Comparison of ENCODE assay signal across 8 mouse cellular contexts in genomic region chr10:81550257-81550656, GRCm38 (mm10). TPM values are rescaled to one million over a fixed set of nuclear protein-coding genes. Genes with fewer than 3 reads are reported as not detected.
DNase-seq lines count a peak whose midpoint lies in the region; ATAC-seq and TF ChIP-seq lines count a peak whose summit lies in the region.

No protein-coding gene starts in this region.

- H3K27ac ChIP-seq in ES-E14 (ENCODE audit: insufficient read depth, low read depth, low read length, poor library complexity, severe bottlenecking), result no peak overlapping the region

- H3K9ac ChIP-seq in ES-E14 (ENCODE audit: insufficient read depth, low read depth, low read length, poor library complexity, severe bottlenecking), result no peak overlapping the region

- no peaks in the 10 kb centered on the region for H3K9me3 ChIP-seq in ES-E14 (ENCODE audit: control insufficient read depth, insufficient read depth, low read depth, low read length)

- H3K4me1 ChIP-seq in ES-E14 (ENCODE audit: control insufficient read depth in 2 of 2, insufficient read depth in 2 of 2, low read length in 2 of 2, poor library complexity in 1 of 2), result peaks cover 4 to 6% of the 10 kb centered on the region in 2 experiments; a peak in 2 of 4 replicates

- peak; percentile 42 to 46 for ATAC-seq in hematopoietic stem cell, adult 5-6 weeks (replicated peaks in 1 of 2; ENCODE audit: insufficient read depth in 1 of 2, low FRiP score in 2 of 2, low TSS enrichment in 1 of 2, low read depth in 1 of 2, poor library complexity in 2 of 2, severe bottlenecking in 2 of 2)

- in situ Hi-C loops in ES-E14 (cut with MboI; ENCODE audit: low sequenced_read_pairs in 2 of 2, unreplicated experiment in 2 of 2), result no loop called here

- no peaks in the 10 kb centered on the region for H3K36me3 ChIP-seq in ES-E14 (ENCODE audit: control insufficient read depth, insufficient read depth, low read length, poor library complexity, severe bottlenecking)

- H3K4me3 ChIP-seq in ES-E14 (ENCODE audit: insufficient read depth in 1 of 2, low read depth in 1 of 2, low read length in 2 of 2, poor library complexity in 1 of 2, severe bottlenecking in 1 of 2), result no peak overlapping the region

- DNase-seq in layer of hippocampus, postnatal 10 days (ENCODE audit: low spot score in 2 of 2), result peak; percentile 54 to 66
- DNase-seq in layer of hippocampus, postnatal 14 days (ENCODE audit: low spot score in 2 of 2), result no peak
- DNase-seq in ES-E14 (ENCODE audit: low read depth, low spot score), result peak; percentile 74
- DNase-seq in cerebellum, adult 18-20 months, result peak; percentile 58 to 68
- DNase-seq in lung, postnatal 25 days (ENCODE audit: low spot score), result peak; percentile 71
- peak; percentile 64 for DNase-seq in testis, postnatal 14 days (ENCODE audit: low spot score)
- DNase-seq in frontal cortex, postnatal 14 days (ENCODE audit: low spot score in 2 of 2), result no peak

TF ChIP-seq in ES-E14, 5 proteins besides CTCF, POLR2A, EP300 and RAD21:
- TF ChIP-seq ZC3H11A (IDR thresholded peaks at IDR 0.05; ENCODE audit: borderline replicate concordance, low read depth, low read length), result no peak
- no peak for TF ChIP-seq HCFC1 (IDR thresholded peaks at IDR 0.05; ENCODE audit: borderline replicate concordance, insufficient read depth, low read length)
- TF ChIP-seq MAFK (IDR thresholded peaks at IDR 0.05; ENCODE audit: insufficient read depth, low read depth, low read length), result no peak
- TF ChIP-seq CHD2 (IDR thresholded peaks at IDR 0.05; ENCODE audit: low read depth, low read length), result no peak
- TF ChIP-seq ZNF384 (IDR thresholded peaks at IDR 0.05; ENCODE audit: low read depth, low read length), result no peak
TF ChIP-seq in ES-E14: peak in this region for 0.

RNA-seq across cellular contexts. Expression of gene Gna11, which starts 5.3 kb away (rescaled TPM):
- 100 to 1,000 TPM; 124 to 125 TPM for total RNA-seq in layer of hippocampus, postnatal 10 days (2021)
- 100 to 1,000 TPM; 120 to 121 TPM for total RNA-seq in layer of hippocampus, postnatal 14 days (2021)
- 52.1 and 53.4 TPM in 2 replicates for total RNA-seq in ES-E14 (2012; rRNA removed)
- total RNA-seq in hematopoietic stem cell, adult 5-6 weeks (2017), result 5.6 and 5.8 TPM in 2 replicates

RNA-seq across cellular contexts. Expression of gene Aes, which starts 9.0 kb away (rescaled TPM):
- total RNA-seq in layer of hippocampus, postnatal 10 days (2021), result 100 to 1,000 TPM; 582 to 612 TPM
- 100 to 1,000 TPM; 639 to 673 TPM for total RNA-seq in layer of hippocampus, postnatal 14 days (2021)
- total RNA-seq in ES-E14 (2012; rRNA removed), result 102 and 145 TPM in 2 replicates
- total RNA-seq in hematopoietic stem cell, adult 5-6 weeks (2017), result 204 and 238 TPM in 2 replicates

RNA-seq across cellular contexts. Expression of gene Tle2, which starts 24.1 kb away (rescaled TPM):
- 10 to 100 TPM; 25.6 to 26.6 TPM for total RNA-seq in layer of hippocampus, postnatal 10 days (2021)
- 10 to 100 TPM; 23.3 to 25.9 TPM for total RNA-seq in layer of hippocampus, postnatal 14 days (2021)
- total RNA-seq in ES-E14 (2012; rRNA removed), result 2.4 and 2.6 TPM in 2 replicates
- total RNA-seq in hematopoietic stem cell, adult 5-6 weeks (2017), result 11.2 and 11.8 TPM in 2 replicates

RNA-seq across cellular contexts. Expression of gene Gna15, which starts 26.2 kb away (rescaled TPM):
- 1 to 10 TPM; 1.9 to 3.2 TPM for total RNA-seq in layer of hippocampus, postnatal 10 days (2021)
- total RNA-seq in layer of hippocampus, postnatal 14 days (2021), result 1 to 10 TPM; 2.4 to 4.2 TPM
- 11.8 and 16.6 TPM in 2 replicates for total RNA-seq in ES-E14 (2012; rRNA removed)
- 25.3 and 40.2 TPM in 2 replicates for total RNA-seq in hematopoietic stem cell, adult 5-6 weeks (2017)

RNA-seq across cellular contexts. Expression of gene S1pr4, which starts 50.3 kb away (rescaled TPM):
- total RNA-seq in layer of hippocampus, postnatal 10 days (2021), result under 1 TPM in 1 of 2 experiments, not detected in 1; 0.30 TPM
- under 1 TPM; 0.39 to 0.57 TPM for total RNA-seq in layer of hippocampus, postnatal 14 days (2021)
- total RNA-seq in ES-E14 (2012; rRNA removed), result 0.94 and 1.9 TPM in 2 replicates
- total RNA-seq in hematopoietic stem cell, adult 5-6 weeks (2017), result 14.0 and 21.4 TPM in 2 replicates

Comparison
In these comparisons a context has a peak if more than half of its experiments do, and no peak if none do; other contexts are left out.
1. DNase-seq: peak in layer of hippocampus, postnatal 10 days (2 of 2), ES-E14 (single experiment), cerebellum, adult 18-20 months (2 of 2), lung, postnatal 25 days (single experiment) and testis, postnatal 14 days (single experiment); none in layer of hippocampus, postnatal 14 days (0 of 2) and frontal cortex, postnatal 14 days (0 of 2).